Mouse (Mus musculus) small intestine, adult 2 months (tissue): Measurements from ENCODE around the gene Csnk1g1.

Experiments used
- CTCF ChIP-seq: fragments of 200-500 bp; IDR thresholded peaks from 2 replicates; pipeline ENCODE4 v1.5.1; 2012; ENCODE audit warnings: low read depth, mild to moderate bottlenecking, control low read depth, inconsistent platforms, low read length, moderate library complexity, mixed read lengths; ENCODE audit not compliant: insufficient replicate concordance, insufficient read length; ENCODE audit errors: extremely low read depth
- POLR2A ChIP-seq: fragments of 200-500 bp; IDR thresholded peaks from 2 replicates; pipeline ENCODE4 v1.6.1; 2012; ENCODE audit warnings: low read depth, mild to moderate bottlenecking, control low read depth, inconsistent platforms, low read length, moderate library complexity

- TF ChIP-seq POLR2A (no peak), CTCF (peak; percentile 18; the same call in 1 of the 2 replicates)
Observed at GRCm38 (mm10) chr9:65890143-65890628, 18.5 kb upstream of the Csnk1g1 start, which contains the start of gene Pclaf.
